In genomic region chr7:19507612-19507981, GRCm38 (mm10) we compare ENCODE assay signal across 8 mouse cellular contexts. TPM values are rescaled to one million over a fixed set of nuclear protein-coding genes. Genes with fewer than 3 reads are reported as not detected.
DNase-seq lines count a peak whose midpoint lies in the region; ATAC-seq lines count a peak whose summit lies in the region.

No protein-coding gene starts in this region.

- H3K9me3 ChIP-seq in kidney, embryonic 16.5 days (ENCODE audit: low read length), result no peaks in the 10 kb centered on the region
- no peaks in the 10 kb centered on the region for H3K9me3 ChIP-seq in hindbrain, embryonic 14.5 days (ENCODE audit: control insufficient read depth, low read length)
- H3K9me3 ChIP-seq in midbrain, embryonic 16.5 days (replicated peaks; ENCODE audit: control insufficient read depth, low read length, poor library complexity, severe bottlenecking), result no peaks in the 10 kb centered on the region

- H3K36me3 ChIP-seq in kidney, embryonic 16.5 days (ENCODE audit: insufficient read depth, low read length), result no peaks in the 10 kb centered on the region
- no peaks in the 10 kb centered on the region for H3K36me3 ChIP-seq in hindbrain, embryonic 14.5 days (replicated peaks; ENCODE audit: control insufficient read depth, insufficient read depth)
- H3K36me3 ChIP-seq in midbrain, embryonic 16.5 days (ENCODE audit: control insufficient read depth, insufficient read depth, low read length), result no peaks in the 10 kb centered on the region

- no peak overlapping the region for H3K27ac ChIP-seq in kidney, embryonic 16.5 days (ENCODE audit: low read length)
- no peak overlapping the region for H3K27ac ChIP-seq in brown adipose tissue, adult 24 weeks (replicated peaks; ENCODE audit: low read depth, low read length)
- H3K27ac ChIP-seq in hindbrain, embryonic 14.5 days, result peak overlapping the region; percentile 73
- H3K27ac ChIP-seq in midbrain, embryonic 16.5 days (ENCODE audit: low read length), result peak overlapping the region; percentile 71

- H3K9ac ChIP-seq in kidney, embryonic 16.5 days (replicated peaks; ENCODE audit: low read length), result peak overlapping the region; percentile 86
- peak overlapping the region; percentile 69 for H3K9ac ChIP-seq in hindbrain, embryonic 14.5 days
- peak overlapping the region; percentile 80 for H3K9ac ChIP-seq in midbrain, embryonic 16.5 days (ENCODE audit: low read depth, low read length)

- 3% methylated on average over 18 of the region's 18 CpGs for WGBS in kidney, embryonic 16.5 days
- WGBS in hindbrain, embryonic 14.5 days, result 5% methylated on average over 18 of the region's 18 CpGs
- WGBS in midbrain, embryonic 16.5 days, result 3% methylated on average over 18 of the region's 18 CpGs

- H3K4me3 ChIP-seq in kidney, embryonic 16.5 days (ENCODE audit: low read length), result peak overlapping the region; percentile 74
- peak overlapping the region; percentile 95 for H3K4me3 ChIP-seq in brown adipose tissue, adult 24 weeks (ENCODE audit: insufficient read depth, low read depth, low read length)
- H3K4me3 ChIP-seq in hindbrain, embryonic 14.5 days (replicated peaks; ENCODE audit: low read length), result peak overlapping the region; percentile 65
- peak overlapping the region; percentile 60 for H3K4me3 ChIP-seq in midbrain, embryonic 16.5 days (ENCODE audit: low read depth, low read length)

- H3K4me1 ChIP-seq in kidney, embryonic 16.5 days (ENCODE audit: insufficient read depth, low read length), result peaks cover 23% of the 10 kb centered on the region
- H3K4me1 ChIP-seq in brown adipose tissue, adult 24 weeks (ENCODE audit: control insufficient read depth, insufficient read depth, insufficient read length, low read length), result peaks cover 3% of the 10 kb centered on the region
- peaks cover 17% of the 10 kb centered on the region for H3K4me1 ChIP-seq in hindbrain, embryonic 14.5 days (replicated peaks; ENCODE audit: control insufficient read depth, insufficient read depth, low read length)
- peaks cover 17% of the 10 kb centered on the region for H3K4me1 ChIP-seq in midbrain, embryonic 16.5 days (ENCODE audit: control insufficient read depth, insufficient read depth, low read length)

- no peak for ATAC-seq in kidney, embryonic 16.5 days (ENCODE audit: low FRiP score, low TSS enrichment)
- ATAC-seq in hindbrain, embryonic 14.5 days (ENCODE audit: low FRiP score), result no peak
- ATAC-seq in midbrain, embryonic 16.5 days, result no peak

- DNase-seq in kidney, adult 8-10 months, result no peak
- no peak for DNase-seq in hindbrain, embryonic 14.5 days (ENCODE audit: low spot score)
- no peak for DNase-seq in cerebellum, adult 9-11 months
- no peak for DNase-seq in cerebellum, adult 18-20 months
- DNase-seq in urinary bladder, adult 18-20 months (ENCODE audit: low spot score in 2 of 2), result no peak

- H3K4me2 ChIP-seq in kidney, embryonic 16.5 days (replicated peaks; ENCODE audit: low read depth, low read length), result peak overlapping the region; percentile 84
- peak overlapping the region; percentile 97 for H3K4me2 ChIP-seq in hindbrain, embryonic 14.5 days (replicated peaks)
- peak overlapping the region; percentile 72 for H3K4me2 ChIP-seq in midbrain, embryonic 16.5 days (ENCODE audit: low read length)

- no peaks in the 10 kb centered on the region for H3K27me3 ChIP-seq in kidney, embryonic 16.5 days (ENCODE audit: insufficient read depth, low read length)
- no peaks in the 10 kb centered on the region for H3K27me3 ChIP-seq in hindbrain, embryonic 14.5 days (ENCODE audit: control insufficient read depth, insufficient read depth, low read length)
- H3K27me3 ChIP-seq in midbrain, embryonic 16.5 days (ENCODE audit: control insufficient read depth, insufficient read depth, low read depth, low read length), result no peaks in the 10 kb centered on the region

RNA-seq across cellular contexts. Expression of gene Bloc1s3, which starts 0.6 kb away (rescaled TPM):
- 1.8 and 2.2 TPM in 2 replicates for polyA plus RNA-seq in kidney, embryonic 16.5 days (2015; fragmentation: Nextera tagmentation; extraction: Ambion mirVana)
- 3.4 and 4.0 TPM in 2 replicates for polyA plus RNA-seq in brown adipose tissue, adult 24 weeks (2012; ENCODE audit: insufficient read depth, insufficient read length, missing spikeins)
- 2.6 and 3.6 TPM in 2 replicates for polyA plus RNA-seq in hindbrain, embryonic 14.5 days (2014; fragmentation: Nextera tagmentation; extraction: Ambion mirVana)
- 3.9 and 4.2 TPM in 2 replicates for polyA plus RNA-seq in midbrain, embryonic 16.5 days (2015; fragmentation: Nextera tagmentation; extraction: Ambion mirVana)

RNA-seq across cellular contexts. Expression of gene Trappc6a, which starts 0.6 kb away (rescaled TPM):
- 89.7 and 94.2 TPM in 2 replicates for polyA plus RNA-seq in kidney, embryonic 16.5 days (2015; fragmentation: Nextera tagmentation; extraction: Ambion mirVana)
- polyA plus RNA-seq in brown adipose tissue, adult 24 weeks (2012; ENCODE audit: insufficient read depth, insufficient read length, missing spikeins), result 39.3 and 49.9 TPM in 2 replicates
- polyA plus RNA-seq in hindbrain, embryonic 14.5 days (2014; fragmentation: Nextera tagmentation; extraction: Ambion mirVana), result 34.2 and 38.8 TPM in 2 replicates
- polyA plus RNA-seq in midbrain, embryonic 16.5 days (2015; fragmentation: Nextera tagmentation; extraction: Ambion mirVana), result 30.5 and 31.9 TPM in 2 replicates

RNA-seq across cellular contexts. Expression of gene Nkpd1, which starts 10.0 kb away (rescaled TPM):
- polyA plus RNA-seq in kidney, embryonic 16.5 days (2015; fragmentation: Nextera tagmentation; extraction: Ambion mirVana), result 0.11 and 0.14 TPM in 2 replicates
- not detected in 2 replicates for polyA plus RNA-seq in brown adipose tissue, adult 24 weeks (2012; ENCODE audit: insufficient read depth, insufficient read length, missing spikeins)
- polyA plus RNA-seq in hindbrain, embryonic 14.5 days (2014; fragmentation: Nextera tagmentation; extraction: Ambion mirVana), result 0.98 and 1.1 TPM in 2 replicates
- 0.88 and 0.92 TPM in 2 replicates for polyA plus RNA-seq in midbrain, embryonic 16.5 days (2015; fragmentation: Nextera tagmentation; extraction: Ambion mirVana)

RNA-seq across cellular contexts. Expression of gene Exoc3l2, which starts 44.5 kb away (rescaled TPM):
- 2.9 and 3.8 TPM in 2 replicates for polyA plus RNA-seq in kidney, embryonic 16.5 days (2015; fragmentation: Nextera tagmentation; extraction: Ambion mirVana)
- 0.79 and 1.0 TPM in 2 replicates for polyA plus RNA-seq in brown adipose tissue, adult 24 weeks (2012; ENCODE audit: insufficient read depth, insufficient read length, missing spikeins)
- 0.79 and 0.87 TPM in 2 replicates for polyA plus RNA-seq in hindbrain, embryonic 14.5 days (2014; fragmentation: Nextera tagmentation; extraction: Ambion mirVana)
- polyA plus RNA-seq in midbrain, embryonic 16.5 days (2015; fragmentation: Nextera tagmentation; extraction: Ambion mirVana), result 0.12 and 0.45 TPM in 2 replicates

RNA-seq across cellular contexts. Expression of gene Mark4, which starts 49.0 kb away (rescaled TPM):
- 6.8 and 6.9 TPM in 2 replicates for polyA plus RNA-seq in kidney, embryonic 16.5 days (2015; fragmentation: Nextera tagmentation; extraction: Ambion mirVana)
- 9.8 and 10.9 TPM in 2 replicates for polyA plus RNA-seq in brown adipose tissue, adult 24 weeks (2012; ENCODE audit: insufficient read depth, insufficient read length, missing spikeins)
- polyA plus RNA-seq in hindbrain, embryonic 14.5 days (2014; fragmentation: Nextera tagmentation; extraction: Ambion mirVana), result 19.2 and 20.4 TPM in 2 replicates
- polyA plus RNA-seq in midbrain, embryonic 16.5 days (2015; fragmentation: Nextera tagmentation; extraction: Ambion mirVana), result 14.8 and 16.2 TPM in 2 replicates

Comparison
In these comparisons a context has a peak if more than half of its experiments do, and no peak if none do; other contexts are left out.
1. H3K27ac ChIP-seq: peak in hindbrain, embryonic 14.5 days (single experiment) and midbrain, embryonic 16.5 days (single experiment); none in kidney, embryonic 16.5 days (single experiment) and brown adipose tissue, adult 24 weeks (single experiment).
2. Peak in every context shown above with its lines, with median percentiles within 50 percentile points of each other: H3K4me2 ChIP-seq, H3K4me3 ChIP-seq and H3K9ac ChIP-seq.